ENCODE assay signal across 7 mouse cellular contexts in the genomic region with DNA sequence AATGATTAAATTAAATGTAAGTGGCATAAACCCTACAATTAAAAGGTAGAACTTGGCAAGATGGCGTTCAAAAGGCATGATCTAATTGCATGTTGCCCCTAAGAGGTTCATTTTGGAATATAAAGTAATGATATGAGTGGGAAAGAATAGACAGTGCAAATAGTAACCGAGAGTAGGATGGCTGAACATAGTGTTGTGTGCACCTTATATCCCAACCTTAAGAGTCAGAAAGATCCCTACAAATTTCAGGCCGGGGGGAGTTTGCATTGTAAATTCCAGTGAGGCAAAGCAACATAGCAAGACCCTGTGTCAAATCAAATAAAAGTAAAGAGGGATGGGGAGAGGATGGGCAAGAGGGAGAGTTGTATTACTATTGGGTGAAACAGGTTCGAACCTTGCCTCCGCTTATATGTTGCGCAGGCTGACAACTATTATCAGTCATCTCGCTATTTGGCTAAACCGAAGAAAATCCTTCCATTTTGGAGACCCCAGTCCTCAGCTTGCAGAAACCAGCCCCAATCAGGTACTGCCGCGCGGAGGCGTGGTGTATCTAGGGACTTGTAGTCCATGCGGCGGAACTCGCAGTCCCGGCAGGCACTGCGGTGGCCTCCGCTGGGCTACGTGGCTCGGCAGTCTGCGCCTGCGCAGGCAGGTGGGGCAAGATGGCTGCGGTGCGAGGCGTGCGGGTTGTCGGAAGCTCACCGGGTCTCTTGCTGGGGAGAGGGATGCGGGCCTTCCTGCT. TPM values are rescaled to one million over a fixed set of nuclear protein-coding genes. Genes with fewer than 3 reads are reported as not detected.
DNase-seq lines count a peak whose midpoint lies in the region; ATAC-seq lines count a peak whose summit lies in the region.

No protein-coding gene starts in this region.

- peaks cover 35% of the 10 kb centered on the region for H3K36me3 ChIP-seq in embryonic facial prominence, embryonic 10.5 days (replicated peaks)
- peaks cover 9% of the 10 kb centered on the region; the same call in 1 of the 2 replicates for H3K36me3 ChIP-seq in limb, embryonic 11.5 days (ENCODE audit: control insufficient read depth, insufficient read depth, low read length)
- peaks cover 33% of the 10 kb centered on the region for H3K36me3 ChIP-seq in midbrain, embryonic 14.5 days (ENCODE audit: control insufficient read depth, insufficient read depth, low read length)

- H3K27me3 ChIP-seq in embryonic facial prominence, embryonic 10.5 days (replicated peaks; ENCODE audit: low read depth, poor library complexity, severe bottlenecking) = peaks cover 11% of the 10 kb centered on the region
- no peaks in the 10 kb centered on the region for H3K27me3 ChIP-seq in limb, embryonic 11.5 days (ENCODE audit: control insufficient read depth, insufficient read depth, low read length)
- H3K27me3 ChIP-seq in midbrain, embryonic 14.5 days (ENCODE audit: control insufficient read depth, insufficient read depth, low read length) = no peaks in the 10 kb centered on the region

- peak overlapping the region; percentile 76 for H3K4me3 ChIP-seq in embryonic facial prominence, embryonic 10.5 days
- peak overlapping the region; percentile 89 for H3K4me3 ChIP-seq in limb, embryonic 11.5 days (ENCODE audit: low read depth, low read length)
- H3K4me3 ChIP-seq in midbrain, embryonic 14.5 days (replicated peaks; ENCODE audit: low read depth, low read length) = peak overlapping the region; percentile 69

- H3K9ac ChIP-seq in limb, embryonic 11.5 days (ENCODE audit: low read length) = peak overlapping the region; percentile 81
- H3K9ac ChIP-seq in midbrain, embryonic 14.5 days (replicated peaks; ENCODE audit: low read length) = peak overlapping the region; percentile 80

- H3K27ac ChIP-seq in embryonic facial prominence, embryonic 10.5 days (replicated peaks) = peak overlapping the region; percentile 86
- H3K27ac ChIP-seq in limb, embryonic 11.5 days (replicated peaks; ENCODE audit: low read depth, low read length) = no peak overlapping the region
- H3K27ac ChIP-seq in midbrain, embryonic 14.5 days (replicated peaks; ENCODE audit: low read depth, low read length) = peak overlapping the region; percentile 75

- H3K4me1 ChIP-seq in embryonic facial prominence, embryonic 10.5 days = peaks cover 14% of the 10 kb centered on the region
- no peaks in the 10 kb centered on the region for H3K4me1 ChIP-seq in limb, embryonic 11.5 days (ENCODE audit: control insufficient read depth, insufficient read depth, low read length)
- H3K4me1 ChIP-seq in midbrain, embryonic 14.5 days (ENCODE audit: control insufficient read depth, insufficient read depth, low read length) = peaks cover 4% of the 10 kb centered on the region; the same call in 1 of the 2 replicates

- H3K9me3 ChIP-seq in embryonic facial prominence, embryonic 10.5 days = no peaks in the 10 kb centered on the region
- no peaks in the 10 kb centered on the region for H3K9me3 ChIP-seq in limb, embryonic 11.5 days (ENCODE audit: control insufficient read depth, low read length)
- no peaks in the 10 kb centered on the region for H3K9me3 ChIP-seq in midbrain, embryonic 14.5 days (ENCODE audit: control insufficient read depth, low read length)

- peak; percentile 98 for DNase-seq in adrenal gland, postnatal 10 days
- peak; percentile 99 for DNase-seq in embryonic facial prominence, embryonic 10.5 days (ENCODE audit: low spot score)
- peak; percentile 99 for DNase-seq in heart, adult 11 months
- peak; percentile 96 for DNase-seq in kidney, adult 18-20 months
- DNase-seq in limb, embryonic 11.5 days (ENCODE audit: low spot score) = peak; percentile 99
- peak; percentile 99 for DNase-seq in midbrain, embryonic 14.5 days
- DNase-seq in spleen, adult 18-20 months = peak; percentile 93 to 94

- H3K4me2 ChIP-seq in limb, embryonic 11.5 days (ENCODE audit: low read depth, severe bottlenecking) = peak overlapping the region; percentile 59; the same call in 1 of the 2 replicates
- peak overlapping the region; percentile 83 for H3K4me2 ChIP-seq in midbrain, embryonic 14.5 days (ENCODE audit: low read length)

- 4% methylated on average over 29 of the region's 29 CpGs for WGBS in embryonic facial prominence, embryonic 10.5 days
- WGBS in limb, embryonic 11.5 days = 5% methylated on average over 29 of the region's 29 CpGs
- 4% methylated on average over 29 of the region's 29 CpGs for WGBS in midbrain, embryonic 14.5 days

- peak; percentile 97 for ATAC-seq in limb, embryonic 11.5 days (ENCODE audit: insufficient number of reproducible peaks, low FRiP score, low TSS enrichment, low read depth)
- ATAC-seq in midbrain, embryonic 14.5 days (ENCODE audit: low FRiP score, low TSS enrichment) = peak; percentile 99

RNA-seq across cellular contexts. Expression of gene B4galt7, which starts 7.0 kb away (rescaled TPM):
- total RNA-seq in adrenal gland, postnatal 10 days (2021) = 10 to 100 TPM; 11.7 to 14.9 TPM
- polyA plus RNA-seq in embryonic facial prominence, embryonic 10.5 days (2016; fragmentation: Nextera tagmentation; extraction: Ambion mirVana) = 30.1 and 32.0 TPM in 2 replicates
- 16.9 and 21.3 TPM in 2 replicates for polyA plus RNA-seq in limb, embryonic 11.5 days (2014; fragmentation: Nextera tagmentation; extraction: Ambion mirVana)
- 24.5 and 28.8 TPM in 2 replicates for polyA plus RNA-seq in midbrain, embryonic 14.5 days (2014; fragmentation: Nextera tagmentation; extraction: Ambion mirVana)

RNA-seq across cellular contexts. Expression of gene Tmed9, which starts 19.2 kb away (rescaled TPM):
- total RNA-seq in adrenal gland, postnatal 10 days (2021) = 100 to 1,000 TPM; 144 to 146 TPM
- polyA plus RNA-seq in embryonic facial prominence, embryonic 10.5 days (2016; fragmentation: Nextera tagmentation; extraction: Ambion mirVana) = 120 and 121 TPM in 2 replicates
- polyA plus RNA-seq in limb, embryonic 11.5 days (2014; fragmentation: Nextera tagmentation; extraction: Ambion mirVana) = 54.9 and 60.9 TPM in 2 replicates
- 61.3 and 126 TPM in 2 replicates for polyA plus RNA-seq in midbrain, embryonic 14.5 days (2014; fragmentation: Nextera tagmentation; extraction: Ambion mirVana)

RNA-seq across cellular contexts. Expression of gene Fam193b, which starts 21.8 kb away (rescaled TPM):
- total RNA-seq in adrenal gland, postnatal 10 days (2021) = 10 to 100 TPM; 32.4 to 52.0 TPM
- 62.7 and 67.3 TPM in 2 replicates for polyA plus RNA-seq in embryonic facial prominence, embryonic 10.5 days (2016; fragmentation: Nextera tagmentation; extraction: Ambion mirVana)
- polyA plus RNA-seq in limb, embryonic 11.5 days (2014; fragmentation: Nextera tagmentation; extraction: Ambion mirVana) = 47.8 and 50.7 TPM in 2 replicates
- polyA plus RNA-seq in midbrain, embryonic 14.5 days (2014; fragmentation: Nextera tagmentation; extraction: Ambion mirVana) = 50.0 and 57.6 TPM in 2 replicates

RNA-seq across cellular contexts. Expression of gene Caml, which starts 30.1 kb away (rescaled TPM):
- 10 to 100 TPM; 27.4 to 28.4 TPM for total RNA-seq in adrenal gland, postnatal 10 days (2021)
- 52.6 and 53.6 TPM in 2 replicates for polyA plus RNA-seq in embryonic facial prominence, embryonic 10.5 days (2016; fragmentation: Nextera tagmentation; extraction: Ambion mirVana)
- polyA plus RNA-seq in limb, embryonic 11.5 days (2014; fragmentation: Nextera tagmentation; extraction: Ambion mirVana) = 53.8 and 56.3 TPM in 2 replicates
- 99.3 and 104 TPM in 2 replicates for polyA plus RNA-seq in midbrain, embryonic 14.5 days (2014; fragmentation: Nextera tagmentation; extraction: Ambion mirVana)

RNA-seq across cellular contexts. Expression of gene Ddx46, which starts 42.1 kb away (rescaled TPM):
- total RNA-seq in adrenal gland, postnatal 10 days (2021) = 10 to 100 TPM; 30.6 to 36.4 TPM
- polyA plus RNA-seq in embryonic facial prominence, embryonic 10.5 days (2016; fragmentation: Nextera tagmentation; extraction: Ambion mirVana) = 44.7 and 47.4 TPM in 2 replicates
- polyA plus RNA-seq in limb, embryonic 11.5 days (2014; fragmentation: Nextera tagmentation; extraction: Ambion mirVana) = 60.8 and 61.8 TPM in 2 replicates
- polyA plus RNA-seq in midbrain, embryonic 14.5 days (2014; fragmentation: Nextera tagmentation; extraction: Ambion mirVana) = 29.3 and 32.1 TPM in 2 replicates
